Mouse (Mus musculus) megakaryocyte, embryonic 14.5 days (primary cell): ENCODE data around the gene Tmem253. TPM values are rescaled to one million over a fixed set of nuclear protein-coding genes. Genes with fewer than 3 reads are reported as not detected.

Experiments
- H3K27me3 ChIP-seq: replicated peaks from 2 replicates; pipeline ENCODE3; 2012; ENCODE audit warnings: inconsistent platforms
- H3K36me3 ChIP-seq: replicated peaks from 2 replicates; pipeline ENCODE3; 2012; ENCODE audit warnings: low read length, inconsistent platforms, mixed read lengths
- H3K4me1 ChIP-seq: 2 replicates; pipeline ENCODE4 v1.6.1; 2012; ENCODE audit warnings: inconsistent platforms
- H3K4me3 ChIP-seq: replicated peaks from 2 replicates; pipeline ENCODE3; 2012; ENCODE audit warnings: moderate library complexity, mild to moderate bottlenecking, inconsistent platforms
- H3K9me3 ChIP-seq: 2 replicates; pipeline ENCODE4 v1.6.1; 2012; ENCODE audit warnings: inconsistent platforms
- FLI1 ChIP-seq: IDR thresholded peaks from 2 replicates; pipeline ENCODE4 v1.6.1; 2012; ENCODE audit warnings: low read length, inconsistent platforms, mixed read lengths
- GATA1 ChIP-seq: IDR thresholded peaks from 3 replicates; pipeline ENCODE4 v1.6.1; 2012; ENCODE audit warnings: mixed read lengths, low read length, inconsistent platforms, borderline replicate concordance
- polyA plus RNA-seq: library from polyadenylated mRNA; stranded (reverse); fragments of >175 nt; gene quantifications from 2 replicates; pipeline ENCODE4 v1.2.3, GENCODE M21; 2012; ENCODE audit warnings: low replicate concordance; ENCODE audit not compliant: insufficient read depth

The Tmem253 gene
- polyA plus RNA-seq, 1 experiment, result not detected

GRCm38 (mm10) chr14:51989461-51989970, 25.9 kb upstream of the Tmem253 start:
- Histone ChIP-seq H3K36me3 (peaks cover 27% of the 10 kb centered on the region), H3K27me3 (peaks cover 17% of the 10 kb centered on the region), H3K4me1 (peaks cover 44% of the 10 kb centered on the region), H3K9me3 (no peaks in the 10 kb centered on the region), H3K4me3 (no peak overlapping the region)
- TF ChIP-seq GATA1 (no peak), FLI1 (no peak)

DNA sequence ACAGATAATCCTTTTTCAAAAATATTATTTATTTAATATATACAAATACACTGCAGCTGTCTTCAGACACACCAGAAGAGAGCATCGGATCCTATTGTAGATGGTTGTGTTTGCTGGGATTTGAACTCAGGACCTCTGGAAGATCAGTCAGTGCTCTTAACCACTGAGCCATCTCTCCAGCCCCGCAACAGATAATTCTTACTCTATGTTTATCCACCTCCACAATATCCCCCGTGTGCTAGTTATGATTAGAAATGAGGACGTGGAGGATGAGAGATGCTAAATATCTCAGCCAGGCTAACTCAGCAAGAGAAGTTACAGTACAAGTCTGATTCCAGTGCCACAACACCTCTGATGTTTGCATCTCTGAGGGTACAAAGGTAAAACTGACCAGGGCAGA, 21.0 kb upstream of the Tmem253 start:
- Histone ChIP-seq H3K4me1 (peaks cover 10% of the 10 kb centered on the region), H3K4me3 (no peak overlapping the region), H3K36me3 (peaks cover 55% of the 10 kb centered on the region), H3K9me3 (no peaks in the 10 kb centered on the region), H3K27me3 (no peaks in the 10 kb centered on the region)
- TF ChIP-seq FLI1, result no peak
- no peak for TF ChIP-seq GATA1

GRCm38 (mm10) chr14:51995219-51995871, 20.1 kb upstream of the Tmem253 start:
- no peak for TF ChIP-seq GATA1
- TF ChIP-seq FLI1, result no peak
- H3K9me3 ChIP-seq, result no peaks in the 10 kb centered on the region
- H3K4me1 ChIP-seq, result peaks cover 3% of the 10 kb centered on the region; the same call in 1 of the 2 replicates
- H3K4me3 ChIP-seq, result no peak overlapping the region
- no peaks in the 10 kb centered on the region for H3K27me3 ChIP-seq
- H3K36me3 ChIP-seq, result peaks cover 62% of the 10 kb centered on the region

DNA sequence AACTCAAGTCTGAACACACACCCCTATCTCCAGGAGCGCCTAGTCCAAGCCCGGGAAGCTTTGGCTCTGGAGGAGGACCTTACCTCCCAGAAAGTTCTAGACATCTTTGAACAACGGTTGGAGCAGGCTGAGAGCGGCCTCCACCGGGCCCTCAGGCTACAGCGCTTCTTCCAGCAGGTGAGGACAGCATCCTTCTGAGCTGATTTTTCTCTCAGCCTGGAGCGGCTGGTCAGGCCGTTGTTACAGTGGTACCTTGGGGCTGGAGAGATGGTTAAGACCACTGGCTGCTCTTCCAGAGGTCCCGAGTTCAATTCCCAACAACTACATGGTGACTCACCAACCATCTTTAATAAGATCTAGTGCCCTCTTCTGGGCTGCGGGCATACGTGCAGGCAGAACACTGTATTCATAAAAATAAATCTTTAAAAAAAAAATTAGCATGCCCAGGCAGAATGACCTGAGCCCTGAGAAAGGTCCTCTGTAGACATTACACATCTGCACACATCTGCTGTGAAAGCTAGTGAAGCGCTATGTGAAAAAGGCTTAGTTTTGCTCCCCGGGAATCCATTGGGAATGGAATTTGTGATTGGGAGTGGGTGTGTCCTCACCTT, 19.1 kb upstream of the Tmem253 start:
- no peak for TF ChIP-seq FLI1
- no peak for TF ChIP-seq GATA1
- peaks cover 60% of the 10 kb centered on the region for H3K36me3 ChIP-seq
- H3K9me3 ChIP-seq, result no peaks in the 10 kb centered on the region
- no peak overlapping the region for H3K4me3 ChIP-seq
- H3K4me1 ChIP-seq, result peaks cover 8% of the 10 kb centered on the region
- H3K27me3 ChIP-seq, result no peaks in the 10 kb centered on the region

DNA sequence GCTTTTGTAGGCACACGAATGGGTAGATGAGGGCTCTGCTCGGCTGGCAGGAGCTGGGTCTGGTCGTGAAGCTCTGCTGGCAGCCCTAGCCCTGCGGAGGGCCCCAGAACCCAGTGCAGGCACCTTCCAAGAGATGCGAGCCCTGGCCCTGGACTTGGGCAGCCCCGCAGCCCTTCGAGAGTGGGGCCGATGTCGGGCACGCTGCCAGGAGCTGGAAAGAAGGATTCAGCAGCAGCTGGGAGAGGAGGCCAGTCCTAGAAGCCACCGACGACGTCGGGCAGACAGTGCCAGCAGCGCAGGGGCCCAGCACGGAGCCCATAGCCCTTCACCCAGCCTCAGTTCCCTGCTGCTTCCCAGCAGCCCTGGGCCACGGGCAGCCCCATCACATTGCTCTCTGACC, 18.6 kb upstream of the Tmem253 start:
- Histone ChIP-seq H3K27me3 (no peaks in the 10 kb centered on the region), H3K36me3 (peaks cover 56% of the 10 kb centered on the region), H3K9me3 (no peaks in the 10 kb centered on the region), H3K4me3 (no peak overlapping the region), H3K4me1 (peaks cover 8% of the 10 kb centered on the region)
- no peak for TF ChIP-seq FLI1
- TF ChIP-seq GATA1, result no peak

DNA sequence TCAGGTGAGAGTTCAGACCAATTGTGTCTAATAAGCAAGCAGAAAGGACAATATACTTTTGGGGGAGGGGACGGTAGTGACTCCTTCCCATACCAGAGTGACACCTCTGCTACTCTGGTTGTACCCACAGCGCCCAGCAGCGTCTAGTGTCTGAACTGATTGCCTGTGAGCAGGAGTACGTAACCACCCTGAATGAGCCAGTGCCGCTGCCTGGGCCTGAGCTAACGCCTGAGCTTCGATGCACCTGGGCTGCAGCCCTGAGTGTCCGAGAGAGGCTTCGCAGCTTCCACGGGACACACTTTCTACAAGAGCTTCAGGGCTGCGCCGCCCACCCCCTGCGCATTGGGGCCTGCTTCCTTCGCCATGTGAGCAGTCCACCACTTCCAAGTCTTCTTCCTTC, 18.0 kb upstream of the Tmem253 start:
- Histone ChIP-seq H3K36me3 (peaks cover 60% of the 10 kb centered on the region), H3K27me3 (no peaks in the 10 kb centered on the region), H3K9me3 (no peaks in the 10 kb centered on the region), H3K4me3 (no peak overlapping the region), H3K4me1 (peaks cover 8% of the 10 kb centered on the region)
- no peak for TF ChIP-seq GATA1
- TF ChIP-seq FLI1, result no peak

- TF ChIP-seq FLI1 (no peak), GATA1 (no peak)
- no peaks in the 10 kb centered on the region for H3K9me3 ChIP-seq
- H3K4me1 ChIP-seq, result peaks cover 42% of the 10 kb centered on the region
- H3K4me3 ChIP-seq, result no peak overlapping the region
- H3K36me3 ChIP-seq, result peaks cover 82% of the 10 kb centered on the region
- H3K27me3 ChIP-seq, result no peaks in the 10 kb centered on the region
These were observed 11.4 kb upstream of the Tmem253 start for GRCm38 (mm10) chr14:52003981-52004495.

- H3K4me3 ChIP-seq, result no peak overlapping the region
- H3K27me3 ChIP-seq, result no peaks in the 10 kb centered on the region
- H3K9me3 ChIP-seq, result no peaks in the 10 kb centered on the region
- H3K4me1 ChIP-seq, result peaks cover 50% of the 10 kb centered on the region
- TF ChIP-seq GATA1 (no peak), FLI1 (no peak)
- peaks cover 84% of the 10 kb centered on the region for H3K36me3 ChIP-seq
These were observed 10.3 kb upstream of the Tmem253 start for GRCm38 (mm10) chr14:52005141-52005540.

GRCm38 (mm10) chr14:52005616-52006015, 9.8 kb upstream of the Tmem253 start:
- peaks cover 52% of the 10 kb centered on the region for H3K4me1 ChIP-seq
- H3K4me3 ChIP-seq, result no peak overlapping the region
- no peaks in the 10 kb centered on the region for H3K9me3 ChIP-seq
- TF ChIP-seq FLI1, result no peak
- TF ChIP-seq GATA1, result no peak
- no peaks in the 10 kb centered on the region for H3K27me3 ChIP-seq
- peaks cover 81% of the 10 kb centered on the region for H3K36me3 ChIP-seq

DNA sequence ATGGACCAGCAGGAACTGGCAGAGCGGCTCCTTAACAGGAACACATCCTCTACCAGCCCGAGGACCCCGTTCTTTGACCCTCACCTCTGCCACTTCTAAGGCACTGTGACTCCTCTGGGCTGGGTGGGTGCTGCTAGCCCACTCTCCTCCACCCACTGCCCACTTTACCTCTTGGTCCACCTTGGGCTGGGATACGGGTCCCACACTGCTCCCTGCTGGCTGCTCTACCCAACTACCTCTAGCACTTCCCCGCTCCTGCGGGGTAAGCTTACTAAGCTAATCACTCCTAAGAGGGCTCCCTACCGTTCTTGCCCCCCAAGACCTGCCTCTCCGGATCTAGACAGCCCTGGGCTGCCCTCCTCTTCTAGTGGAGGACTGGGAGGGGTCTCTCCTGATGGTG, 9.2 kb upstream of the Tmem253 start:
- H3K4me3 ChIP-seq, result no peak overlapping the region
- peaks cover 56% of the 10 kb centered on the region for H3K4me1 ChIP-seq
- TF ChIP-seq GATA1, result no peak
- TF ChIP-seq FLI1, result no peak
- peaks cover 78% of the 10 kb centered on the region for H3K36me3 ChIP-seq
- no peaks in the 10 kb centered on the region for H3K27me3 ChIP-seq
- H3K9me3 ChIP-seq, result no peaks in the 10 kb centered on the region
